Mouse (Mus musculus): Measurements from ENCODE around the gene Smim26. TPM values are rescaled to one million over a fixed set of nuclear protein-coding genes. Genes with fewer than 3 reads are reported as not detected.
A peak's percentile ranks its signal among the peaks of the same experiment; 100 is the strongest.

The Smim26 gene
- 39.9 and 41.7 TPM in 2 replicates for polyA plus RNA-seq (2014; fragmentation: Nextera tagmentation; extraction: Ambion mirVana)

DNA sequence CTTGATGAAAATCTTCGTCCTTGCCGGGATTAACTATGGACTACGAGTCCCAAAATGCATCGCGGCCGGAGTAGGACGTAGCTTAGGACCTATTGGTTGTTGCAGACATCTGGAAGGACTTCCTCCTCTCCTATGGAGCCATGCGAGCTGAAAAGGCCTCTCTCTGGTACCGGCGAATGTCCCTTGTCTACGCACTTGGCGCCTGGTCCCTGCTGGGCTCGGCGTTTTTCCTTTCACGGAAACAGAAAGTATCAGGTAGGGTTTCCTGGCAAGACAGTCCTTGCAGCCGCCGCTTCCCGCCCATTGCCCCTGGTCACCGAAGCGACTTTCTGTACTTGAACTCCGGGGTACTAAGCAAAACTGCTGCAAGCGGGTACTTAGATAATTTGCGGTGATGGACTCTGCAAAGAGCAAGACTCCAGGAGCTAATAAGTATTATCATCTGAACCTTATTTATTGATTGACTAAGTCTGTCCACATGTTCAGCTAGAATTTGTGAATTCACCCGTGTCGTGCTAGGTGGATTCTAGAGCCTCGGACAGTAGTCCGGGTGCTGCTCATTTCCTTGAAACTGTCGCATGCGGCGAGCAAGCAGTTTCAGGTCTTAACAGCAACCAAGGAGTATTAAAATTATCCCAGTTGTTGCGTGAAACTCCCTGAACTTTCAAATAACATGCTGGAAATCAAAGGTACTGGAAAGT lies at the start of gene Smim26:
Gene Smim26 (plus strand): TSS at position 104 of the 701 bp plus-strand sequence.
- peak within 1 kb of the TSS; percentile 77 for H3K4me2 ChIP-seq (ENCODE audit: low read length)
- no peaks in the 10 kb centered on the region for H3K9me3 ChIP-seq (ENCODE audit: control insufficient read depth, low read length)
- no peak within 1 kb of the TSS for H3K27ac ChIP-seq (ENCODE audit: low read depth)
- H3K27me3 ChIP-seq (replicated peaks; ENCODE audit: control insufficient read depth, insufficient read depth, low read length): no peaks in the 10 kb centered on the region
- H3K36me3 ChIP-seq (ENCODE audit: control insufficient read depth, insufficient read depth, low read length): peaks cover 18% of the 10 kb centered on the region
- ATAC-seq (replicated peaks; ENCODE audit: low FRiP score, low TSS enrichment, low read depth) (peak; percentile 94), DNase-seq (ENCODE audit: low spot score) (peak; percentile 87)
- WGBS: 1% methylated on average over 31 of the region's 31 CpGs
- peak within 1 kb of the TSS; percentile 64 for H3K9ac ChIP-seq (ENCODE audit: low read length)
- H3K4me1 ChIP-seq (replicated peaks; ENCODE audit: control insufficient read depth, insufficient read depth, low read length): no peaks in the 10 kb centered on the region
- peak within 1 kb of the TSS; percentile 78 for H3K4me3 ChIP-seq (ENCODE audit: low read depth, low read length)

DNA sequence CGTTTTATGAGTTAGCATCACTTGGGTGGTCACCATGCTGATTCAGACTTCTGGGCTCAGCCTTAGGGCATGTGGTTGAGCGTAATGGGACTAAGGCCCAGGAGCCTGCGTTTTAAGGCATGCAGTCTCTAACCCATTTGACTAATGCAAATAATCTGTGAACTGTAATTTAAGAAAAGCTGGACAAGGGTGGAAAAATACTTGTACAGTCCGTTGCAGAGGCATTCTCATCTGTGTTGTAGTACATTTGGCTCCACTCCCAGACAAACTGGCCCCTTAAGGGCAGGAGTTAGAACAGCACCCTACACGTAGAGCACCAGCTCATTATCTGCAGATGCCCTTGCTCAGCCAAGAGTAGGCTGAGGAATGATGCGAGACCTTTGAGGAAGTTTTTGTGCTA lies 49.2 kb upstream of the Smim26 start:
- no peak for DNase-seq (ENCODE audit: low spot score)

DNA sequence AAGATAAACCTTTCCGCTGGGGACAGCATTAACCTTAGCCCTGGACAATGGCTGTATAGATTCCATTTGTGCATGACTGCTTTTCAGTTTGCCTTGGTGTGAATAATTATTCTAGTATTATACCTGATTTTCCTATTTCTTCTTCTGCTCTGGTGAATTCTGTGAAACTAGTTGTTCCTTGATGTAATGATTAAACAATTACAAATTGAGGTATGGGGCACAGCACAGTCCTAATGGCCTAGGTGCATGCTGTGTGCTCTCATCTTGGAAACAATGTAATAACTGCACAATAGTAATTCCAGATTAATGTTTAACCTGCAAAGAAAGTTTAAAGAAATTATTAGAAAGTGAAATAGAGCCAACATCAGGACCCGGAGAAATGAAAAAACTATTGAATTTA lies 48.8 kb upstream of the Smim26 start:
- Histone ChIP-seq H3K4me3 (ENCODE audit: low read depth, low read length) (no peak overlapping the region), H3K4me1 (replicated peaks; ENCODE audit: control insufficient read depth, insufficient read depth, low read length) (0 out of 2 replicates have a peak, but pooled peaks cover 3% of the 10 kb centered on the region), H3K36me3 (ENCODE audit: control insufficient read depth, insufficient read depth, low read length) (peaks cover 75% of the 10 kb centered on the region), H3K9me3 (ENCODE audit: control insufficient read depth, low read length) (no peaks in the 10 kb centered on the region), H3K27me3 (replicated peaks; ENCODE audit: control insufficient read depth, insufficient read depth, low read length) (no peaks in the 10 kb centered on the region), H3K4me2 (ENCODE audit: low read length) (no peak overlapping the region), H3K27ac (ENCODE audit: low read depth) (no peak overlapping the region), H3K9ac (ENCODE audit: low read length) (no peak overlapping the region)
- 92% methylated on average over 2 of the region's 2 CpGs for WGBS
- ATAC-seq (replicated peaks; ENCODE audit: low FRiP score, low TSS enrichment, low read depth): no peak
- DNase-seq (ENCODE audit: low spot score): no peak

More for the DNA sequence above, 49.2 kb upstream of the Smim26 start:
- Histone ChIP-seq H3K9ac (ENCODE audit: low read length) (no peak overlapping the region), H3K9me3 (ENCODE audit: control insufficient read depth, low read length) (no peaks in the 10 kb centered on the region), H3K27ac (ENCODE audit: low read depth) (no peak overlapping the region), H3K4me3 (ENCODE audit: low read depth, low read length) (no peak overlapping the region), H3K36me3 (ENCODE audit: control insufficient read depth, insufficient read depth, low read length) (peaks cover 79% of the 10 kb centered on the region), H3K27me3 (replicated peaks; ENCODE audit: control insufficient read depth, insufficient read depth, low read length) (no peaks in the 10 kb centered on the region), H3K4me1 (replicated peaks; ENCODE audit: control insufficient read depth, insufficient read depth, low read length) (no peaks in the 10 kb centered on the region), H3K4me2 (ENCODE audit: low read length) (no peak overlapping the region)
- ATAC-seq (replicated peaks; ENCODE audit: low FRiP score, low TSS enrichment, low read depth): no peak
- 82% methylated on average over 6 of the region's 6 CpGs for WGBS

DNA sequence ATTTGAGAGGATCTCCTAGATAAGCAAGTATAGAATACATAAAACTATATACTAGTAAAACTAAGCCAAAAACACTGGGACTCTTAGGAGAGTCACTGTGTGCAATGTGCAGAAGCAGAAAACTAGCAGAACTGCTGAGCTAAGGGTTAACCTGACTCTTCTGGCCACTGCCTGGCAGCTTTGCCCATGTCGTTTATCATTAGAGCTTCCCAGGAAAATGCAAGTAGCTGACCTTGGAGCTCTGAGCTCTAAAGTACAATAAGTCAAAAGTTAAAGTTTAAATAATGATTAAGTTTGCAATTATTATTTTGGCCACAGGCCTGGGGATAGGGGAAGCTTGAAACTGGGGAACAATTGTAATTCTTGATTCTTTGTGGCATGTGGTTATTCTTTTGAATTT lies 48.4 kb upstream of the Smim26 start:
- ATAC-seq (replicated peaks; ENCODE audit: low FRiP score, low TSS enrichment, low read depth): no peak
- Histone ChIP-seq H3K27ac (ENCODE audit: low read depth) (no peak overlapping the region), H3K27me3 (replicated peaks; ENCODE audit: control insufficient read depth, insufficient read depth, low read length) (no peaks in the 10 kb centered on the region), H3K9ac (ENCODE audit: low read length) (no peak overlapping the region), H3K4me1 (replicated peaks; ENCODE audit: control insufficient read depth, insufficient read depth, low read length) (0 out of 2 replicates have a peak, but pooled peaks cover 3% of the 10 kb centered on the region), H3K4me3 (ENCODE audit: low read depth, low read length) (no peak overlapping the region), H3K36me3 (ENCODE audit: control insufficient read depth, insufficient read depth, low read length) (peaks cover 71% of the 10 kb centered on the region), H3K4me2 (ENCODE audit: low read length) (no peak overlapping the region), H3K9me3 (ENCODE audit: control insufficient read depth, low read length) (no peaks in the 10 kb centered on the region)
- no peak for DNase-seq (ENCODE audit: low spot score)
- 24% methylated on average over 1 of the region's 1 CpGs for WGBS

DNA sequence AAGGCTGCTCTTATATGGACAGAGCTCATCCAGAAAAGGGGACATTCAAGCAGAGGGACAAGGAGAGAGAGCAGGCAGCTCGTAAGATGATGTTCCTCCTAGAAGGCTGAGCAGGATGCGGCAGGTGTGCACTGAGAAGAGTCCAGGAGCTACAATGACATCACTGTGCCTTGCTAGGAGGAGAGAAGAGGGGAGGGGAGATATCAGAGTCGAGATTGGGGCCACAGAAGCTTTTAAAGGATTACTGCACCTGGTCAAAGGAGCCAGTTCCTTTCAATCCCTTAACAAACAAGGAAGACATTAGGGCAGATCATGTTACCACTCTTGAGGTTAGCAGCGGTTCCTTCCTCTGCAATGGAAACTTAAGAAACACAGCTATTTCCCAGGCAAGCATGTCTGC lies 46.3 kb upstream of the Smim26 start:
- WGBS: 74% methylated on average over 4 of the region's 4 CpGs
- Histone ChIP-seq H3K27me3 (replicated peaks; ENCODE audit: control insufficient read depth, insufficient read depth, low read length) (no peaks in the 10 kb centered on the region), H3K9ac (ENCODE audit: low read length) (no peak overlapping the region), H3K36me3 (ENCODE audit: control insufficient read depth, insufficient read depth, low read length) (peaks cover 52% of the 10 kb centered on the region), H3K4me1 (replicated peaks; ENCODE audit: control insufficient read depth, insufficient read depth, low read length) (0 out of 2 replicates have a peak, but pooled peaks cover 3% of the 10 kb centered on the region), H3K4me2 (ENCODE audit: low read length) (no peak overlapping the region), H3K27ac (ENCODE audit: low read depth) (no peak overlapping the region), H3K9me3 (ENCODE audit: control insufficient read depth, low read length) (no peaks in the 10 kb centered on the region), H3K4me3 (ENCODE audit: low read depth, low read length) (no peak overlapping the region)
- ATAC-seq (replicated peaks; ENCODE audit: low FRiP score, low TSS enrichment, low read depth) (no peak), DNase-seq (ENCODE audit: low spot score) (no peak)

DNA sequence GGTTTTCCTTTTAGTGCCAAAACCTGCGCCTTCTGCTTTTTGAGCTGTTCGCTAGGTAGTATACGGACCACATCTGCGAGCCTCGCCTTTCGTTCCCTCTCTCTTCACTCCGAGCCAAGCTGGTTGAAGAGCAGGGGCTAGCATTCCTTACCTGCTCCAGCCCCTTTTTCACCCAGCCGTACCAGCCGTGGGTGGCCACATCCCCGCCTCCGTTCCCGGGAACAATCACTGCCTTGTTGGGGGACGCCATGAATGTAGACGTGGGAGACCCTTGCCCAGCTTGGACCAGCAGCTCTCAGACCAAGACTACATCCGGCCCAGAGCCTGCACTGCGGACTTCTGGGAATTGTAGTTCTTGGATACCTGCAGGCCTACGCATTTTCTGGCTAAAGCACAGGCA lies 43.3 kb upstream of the Smim26 start, which contains the start of gene Rbbp9:
Gene Rbbp9 (minus strand): TSS at position 341 of the 400 bp plus-strand sequence.
- peak within 1 kb of the TSS; percentile 80 for H3K27ac ChIP-seq (ENCODE audit: low read depth)
- peak within 1 kb of the TSS; percentile 81 for H3K9ac ChIP-seq (ENCODE audit: low read length)
- ATAC-seq (replicated peaks; ENCODE audit: low FRiP score, low TSS enrichment, low read depth) (peak; percentile 91), DNase-seq (ENCODE audit: low spot score) (peak; percentile 86)
- peak within 1 kb of the TSS; percentile 56 for H3K4me2 ChIP-seq (ENCODE audit: low read length)
- H3K27me3 ChIP-seq (replicated peaks; ENCODE audit: control insufficient read depth, insufficient read depth, low read length): no peaks in the 10 kb centered on the region
- peaks cover 26% of the 10 kb centered on the region for H3K36me3 ChIP-seq (ENCODE audit: control insufficient read depth, insufficient read depth, low read length)
- under 1% methylated on average over 17 of the region's 17 CpGs for WGBS
- no peaks in the 10 kb centered on the region for H3K9me3 ChIP-seq (ENCODE audit: control insufficient read depth, low read length)
- H3K4me3 ChIP-seq (ENCODE audit: low read depth, low read length): peak within 1 kb of the TSS; percentile 83
- H3K4me1 ChIP-seq (replicated peaks; ENCODE audit: control insufficient read depth, insufficient read depth, low read length): 0 out of 2 replicates have a peak, but pooled peaks cover 6% of the 10 kb centered on the region

DNA sequence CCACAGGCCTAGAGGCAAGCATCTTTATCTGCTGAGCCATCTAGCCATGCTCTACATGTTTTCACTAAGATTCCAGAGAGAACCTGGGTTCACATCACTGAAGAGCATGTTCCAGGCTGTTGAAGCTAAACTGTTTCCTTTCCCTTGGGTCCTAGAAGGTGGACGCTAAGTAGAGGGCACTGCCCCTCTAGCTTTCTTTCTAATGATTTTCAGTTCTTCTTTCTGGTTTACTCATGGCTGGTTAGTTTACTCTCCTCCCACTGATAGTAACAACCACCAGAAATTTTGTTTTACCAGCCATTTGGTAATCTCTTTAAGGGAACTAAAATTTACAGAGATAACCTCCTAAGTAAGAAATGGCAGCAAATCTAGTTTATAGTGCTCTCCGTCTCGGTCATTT lies 39.9 kb upstream of the Smim26 start:
- peaks cover 11% of the 10 kb centered on the region; the same call in 1 of the 2 replicates for H3K4me1 ChIP-seq (replicated peaks; ENCODE audit: control insufficient read depth, insufficient read depth, low read length)
- no peaks in the 10 kb centered on the region for H3K9me3 ChIP-seq (ENCODE audit: control insufficient read depth, low read length)
- H3K4me2 ChIP-seq (ENCODE audit: low read length): no peak overlapping the region
- H3K36me3 ChIP-seq (ENCODE audit: control insufficient read depth, insufficient read depth, low read length): no peaks in the 10 kb centered on the region
- no peak overlapping the region for H3K4me3 ChIP-seq (ENCODE audit: low read depth, low read length)
- DNase-seq (ENCODE audit: low spot score) (no peak), ATAC-seq (replicated peaks; ENCODE audit: low FRiP score, low TSS enrichment, low read depth) (no peak)
- H3K9ac ChIP-seq (ENCODE audit: low read length): no peak overlapping the region
- no peaks in the 10 kb centered on the region for H3K27me3 ChIP-seq (replicated peaks; ENCODE audit: control insufficient read depth, insufficient read depth, low read length)
- 89% methylated on average over 3 of the region's 3 CpGs for WGBS
- no peak overlapping the region for H3K27ac ChIP-seq (ENCODE audit: low read depth)

DNA sequence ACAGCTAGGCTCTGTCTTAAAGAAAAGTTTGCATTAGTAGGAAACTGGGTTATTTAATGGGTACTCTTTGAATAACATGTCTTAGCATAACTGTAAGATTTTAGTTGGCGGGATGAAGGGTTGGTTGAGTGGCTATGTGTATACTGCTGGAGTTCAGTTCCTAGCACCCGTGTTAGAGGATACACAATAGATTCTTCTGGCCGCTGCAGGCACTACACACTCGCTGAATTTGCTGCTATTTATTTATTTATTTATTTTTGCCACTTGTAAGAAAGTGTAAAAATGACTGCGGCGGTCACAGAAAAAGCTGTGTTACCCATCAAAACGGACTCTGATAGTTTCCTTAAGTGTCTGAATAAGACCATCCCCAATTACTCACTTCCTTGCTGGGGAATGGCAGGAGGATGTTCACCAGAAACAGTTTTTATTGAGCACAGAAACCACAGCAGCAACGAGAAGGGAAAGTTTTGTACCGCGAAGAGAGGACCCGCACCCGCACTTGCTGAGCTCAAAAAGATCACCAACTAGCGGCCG lies 38.5 kb upstream of the Smim26 start:
- peak overlapping the region; percentile 55 for H3K4me3 ChIP-seq (ENCODE audit: low read depth, low read length)
- peak overlapping the region; percentile 64 for H3K4me2 ChIP-seq (ENCODE audit: low read length)
- H3K4me1 ChIP-seq (replicated peaks; ENCODE audit: control insufficient read depth, insufficient read depth, low read length): peaks cover 8% of the 10 kb centered on the region; the same call in 1 of the 2 replicates
- peak overlapping the region; percentile 88 for H3K27ac ChIP-seq (ENCODE audit: low read depth)
- no peaks in the 10 kb centered on the region for H3K27me3 ChIP-seq (replicated peaks; ENCODE audit: control insufficient read depth, insufficient read depth, low read length)
- DNase-seq (ENCODE audit: low spot score) (no peak), ATAC-seq (replicated peaks; ENCODE audit: low FRiP score, low TSS enrichment, low read depth) (peak; percentile 20; the same call in 1 of the 2 replicates)
- no peaks in the 10 kb centered on the region for H3K9me3 ChIP-seq (ENCODE audit: control insufficient read depth, low read length)
- H3K36me3 ChIP-seq (ENCODE audit: control insufficient read depth, insufficient read depth, low read length): peaks cover 13% of the 10 kb centered on the region
- 4% methylated on average over 14 of the region's 14 CpGs for WGBS
- H3K9ac ChIP-seq (ENCODE audit: low read length): peak overlapping the region; percentile 49

Data from intestine, embryonic 14.5 days (tissue).